Mouse (Mus musculus): ENCODE data around the gene Swap70.

DNA sequence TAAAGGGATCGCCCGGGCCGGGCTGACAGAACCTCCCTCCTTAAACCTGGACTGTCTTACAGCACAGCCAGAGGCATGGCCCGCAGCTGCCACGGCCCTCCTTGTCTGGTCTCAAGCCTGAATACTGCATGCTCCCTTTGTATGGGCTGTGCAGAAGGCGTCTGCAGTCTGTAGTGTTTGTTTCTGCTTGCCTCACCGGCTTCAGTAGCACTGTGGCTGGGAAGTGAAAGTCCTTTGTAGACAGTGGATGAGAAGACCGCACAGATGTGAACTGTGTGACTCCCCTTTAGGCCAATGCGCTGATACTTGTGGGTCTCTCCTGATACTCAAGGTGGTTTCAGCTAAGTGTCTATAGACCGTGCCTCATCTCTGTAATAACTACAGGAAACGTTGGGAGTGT lies 61.3 kb downstream of the Swap70 start:
- TF ChIP-seq CTCF (IDR thresholded peaks at IDR 0.05; ENCODE audit: borderline replicate concordance, insufficient read depth, low read length) (no peak), POLR2A (IDR thresholded peaks at IDR 0.05; ENCODE audit: low read depth, low read length) (no peak)
